ENCODE assay signal across 7 mouse cellular contexts in genomic region chr16:31429471-31430155, GRCm38 (mm10). TPM values are rescaled to one million over a fixed set of nuclear protein-coding genes. Genes with fewer than 3 reads are reported as not detected.
DNase-seq lines count a peak whose midpoint lies in the region; ATAC-seq and TF ChIP-seq lines count a peak whose summit lies in the region.

No protein-coding gene starts in this region.

- peaks cover 25% of the 10 kb centered on the region for H3K27me3 ChIP-seq in embryonic facial prominence, embryonic 14.5 days (replicated peaks; ENCODE audit: control insufficient read depth, insufficient read depth, low read length)
- H3K27me3 ChIP-seq in limb, embryonic 10.5 days (ENCODE audit: low read depth, poor library complexity, severe bottlenecking) = peaks cover 38% of the 10 kb centered on the region
- peaks cover 29% of the 10 kb centered on the region for H3K27me3 ChIP-seq in midbrain, embryonic 12.5 days
- no peaks in the 10 kb centered on the region for H3K27me3 ChIP-seq in small intestine, adult 2 months (ENCODE audit: control insufficient read depth, insufficient read depth, low read length)

- WGBS in bone marrow, adult 2 months = 1% methylated on average over 49 of the region's 49 CpGs
- WGBS in embryonic facial prominence, embryonic 14.5 days = under 1% methylated on average over 30 of the region's 49 CpGs
- WGBS in limb, embryonic 10.5 days = under 1% methylated on average over 49 of the region's 49 CpGs
- under 1% methylated on average over 49 of the region's 49 CpGs for WGBS in midbrain, embryonic 12.5 days
- under 1% methylated on average over 49 of the region's 49 CpGs for WGBS in small intestine, adult 2 months

- TF ChIP-seq POLR2A in bone marrow, adult 2 months (IDR thresholded peaks at IDR 0.05; ENCODE audit: borderline replicate concordance, control insufficient read depth, low read depth, low read length) = no peak
- TF ChIP-seq POLR2A in small intestine, adult 2 months (IDR thresholded peaks at IDR 0.05; ENCODE audit: low read depth, low read length) = peak; percentile 39; the same call in 1 of the 2 replicates

- peak; percentile 96 for DNase-seq in embryonic facial prominence, embryonic 14.5 days (ENCODE audit: low spot score)
- DNase-seq in heart, adult 18-20 months = peak; percentile 90 to 94
- DNase-seq in kidney, adult 18-20 months = peak; percentile 90
- peak; percentile 91 for DNase-seq in limb, embryonic 10.5 days (ENCODE audit: low spot score)

- no peaks in the 10 kb centered on the region for H3K9me3 ChIP-seq in embryonic facial prominence, embryonic 14.5 days (ENCODE audit: control insufficient read depth, low read length)
- no peaks in the 10 kb centered on the region for H3K9me3 ChIP-seq in limb, embryonic 10.5 days (replicated peaks)
- no peaks in the 10 kb centered on the region for H3K9me3 ChIP-seq in midbrain, embryonic 12.5 days

- H3K9ac ChIP-seq in embryonic facial prominence, embryonic 14.5 days (ENCODE audit: low read depth, low read length) = peak overlapping the region; percentile 61
- peak overlapping the region; percentile 80 for H3K9ac ChIP-seq in midbrain, embryonic 12.5 days (replicated peaks)

- H3K4me2 ChIP-seq in embryonic facial prominence, embryonic 14.5 days (ENCODE audit: low read depth, low read length) = peak overlapping the region; percentile 95
- peak overlapping the region; percentile 80 for H3K4me2 ChIP-seq in midbrain, embryonic 12.5 days (replicated peaks)

- ATAC-seq in embryonic facial prominence, embryonic 14.5 days (ENCODE audit: low read depth) = peak; percentile 98
- peak; percentile 98 for ATAC-seq in midbrain, embryonic 12.5 days (ENCODE audit: low FRiP score, low read depth)

- TF ChIP-seq CTCF in bone marrow, adult 2 months (IDR thresholded peaks at IDR 0.05; ENCODE audit: control insufficient read depth, insufficient read depth, low read length) = no peak
- no peak for TF ChIP-seq CTCF in small intestine, adult 2 months (IDR thresholded peaks at IDR 0.05; ENCODE audit: extremely low read depth, insufficient read length, insufficient replicate concordance, low read depth, low read length)

- peak overlapping the region; percentile 47 for H3K4me3 ChIP-seq in bone marrow, adult 2 months (replicated peaks; ENCODE audit: control insufficient read depth, low read depth, low read length)
- H3K4me3 ChIP-seq in embryonic facial prominence, embryonic 14.5 days (ENCODE audit: low read depth, low read length) = peak overlapping the region; percentile 54
- H3K4me3 ChIP-seq in limb, embryonic 10.5 days = peak overlapping the region; percentile 59
- H3K4me3 ChIP-seq in midbrain, embryonic 12.5 days = peak overlapping the region; percentile 66
- peak overlapping the region; percentile 95 for H3K4me3 ChIP-seq in small intestine, adult 2 months (ENCODE audit: low read depth, low read length)

- peaks cover 2% of the 10 kb centered on the region; the same call in 1 of the 2 replicates for H3K4me1 ChIP-seq in bone marrow, adult 2 months (ENCODE audit: control insufficient read depth, insufficient read depth, low read length)
- H3K4me1 ChIP-seq in embryonic facial prominence, embryonic 14.5 days (ENCODE audit: control insufficient read depth, insufficient read depth, low read length) = 0 out of 2 replicates have a peak, but pooled peaks cover 5% of the 10 kb centered on the region
- peaks cover 20% of the 10 kb centered on the region for H3K4me1 ChIP-seq in limb, embryonic 10.5 days
- H3K4me1 ChIP-seq in midbrain, embryonic 12.5 days = peaks cover 22% of the 10 kb centered on the region; the same call in 1 of the 2 replicates
- H3K4me1 ChIP-seq in small intestine, adult 2 months (ENCODE audit: control insufficient read depth, insufficient read depth, insufficient read length, low read length) = peaks cover 3% of the 10 kb centered on the region

- peak overlapping the region; percentile 17; the same call in 1 of the 2 replicates for H3K27ac ChIP-seq in bone marrow, adult 2 months (ENCODE audit: control insufficient read depth, insufficient read depth, low read depth, low read length, poor library complexity)
- H3K27ac ChIP-seq in embryonic facial prominence, embryonic 14.5 days (replicated peaks; ENCODE audit: low read depth, low read length) = peak overlapping the region; percentile 49
- peak overlapping the region; percentile 77 for H3K27ac ChIP-seq in limb, embryonic 10.5 days
- peak overlapping the region; percentile 95 for H3K27ac ChIP-seq in midbrain, embryonic 12.5 days (replicated peaks)
- H3K27ac ChIP-seq in small intestine, adult 2 months (ENCODE audit: insufficient read depth, low read depth, low read length) = peak overlapping the region; percentile 70

- no peaks in the 10 kb centered on the region for H3K36me3 ChIP-seq in embryonic facial prominence, embryonic 14.5 days (ENCODE audit: control insufficient read depth, insufficient read depth, low read length)
- H3K36me3 ChIP-seq in limb, embryonic 10.5 days = no peaks in the 10 kb centered on the region
- no peaks in the 10 kb centered on the region for H3K36me3 ChIP-seq in midbrain, embryonic 12.5 days
- H3K36me3 ChIP-seq in small intestine, adult 2 months (ENCODE audit: control insufficient read depth, insufficient read depth, low read length) = no peaks in the 10 kb centered on the region

RNA-seq across cellular contexts. Expression of gene Bdh1, which starts 7.5 kb away (rescaled TPM):
- 3.2 and 8.1 TPM in 2 replicates for polyA plus RNA-seq in bone marrow, adult 2 months (2011; ENCODE audit: insufficient read depth, insufficient read length, low replicate concordance, missing spikeins)
- polyA plus RNA-seq in embryonic facial prominence, embryonic 14.5 days (2014; fragmentation: Nextera tagmentation; extraction: Ambion mirVana) = 29.8 and 30.4 TPM in 2 replicates
- 100 to 1,000 TPM; 240 to 275 TPM for total RNA-seq in heart, adult 18-20 months (2021)
- polyA plus RNA-seq in limb, embryonic 10.5 days (2016; fragmentation: Nextera tagmentation; extraction: Ambion mirVana) = 9.5 and 11.4 TPM in 2 replicates
- 34.9 and 36.2 TPM in 2 replicates for polyA plus RNA-seq in midbrain, embryonic 12.5 days (2016; fragmentation: Nextera tagmentation; extraction: Ambion mirVana)
- 51.0 and 83.3 TPM in 2 replicates for polyA plus RNA-seq in small intestine, adult 2 months (2012; rRNA removed)

Comparison
In these comparisons a context has a peak if more than half of its experiments do, and no peak if none do; other contexts are left out.
1. Peak in every context shown above with its lines: DNase-seq, ATAC-seq, H3K4me3 ChIP-seq and H3K27ac ChIP-seq.
2. H3K27ac ChIP-seq: peak in every context shown above with its lines; median percentile 95 in midbrain, embryonic 12.5 days; 77 in limb, embryonic 10.5 days; 70 in small intestine, adult 2 months; 49 in embryonic facial prominence, embryonic 14.5 days; 17 in bone marrow, adult 2 months.